Mouse (Mus musculus): ENCODE measurements at regions not wholly inside any gene's neighbourhood (a gene's known extent, or its start where the extent isn't known, plus 50 kb on each side); places are given as distances from the start of the nearest gene placed in this dataset.

GRCm38 (mm10) chr8:57111403-57111771 is 209.4 kb upstream of the Hand2 start:
- H3K4me3 ChIP-seq (ENCODE audit: insufficient read depth in 1 of 2, low read depth in 2 of 2, low read length in 2 of 2) = no peak overlapping the region
- no peak for DNase-seq (ENCODE audit: low read depth in 3 of 3, low spot score in 3 of 3)
- H3K4me2 ChIP-seq (ENCODE audit: low read depth) = no peak overlapping the region
- no peaks in the 10 kb centered on the region for H3K9me3 ChIP-seq (ENCODE audit: control insufficient read depth, low read length)
- H3K9ac ChIP-seq (replicated peaks) = no peak overlapping the region
- TF ChIP-seq CTCF (IDR thresholded peaks at IDR 0.05; ENCODE audit: low read depth) (no peak), EP300 (IDR thresholded peaks at IDR 0.05; ENCODE audit: low read depth) (no peak)
- 45% methylated on average over 2 of the region's 2 CpGs for WGBS (ENCODE audit: insufficient replicate concordance)
- H3K27me3 ChIP-seq (ENCODE audit: control insufficient read depth, insufficient read depth, low read length) = no peaks in the 10 kb centered on the region
- no peak overlapping the region for H3K27ac ChIP-seq
- H3K36me3 ChIP-seq (replicated peaks; ENCODE audit: control insufficient read depth, insufficient read depth, low read depth) = no peaks in the 10 kb centered on the region
- no peak for ATAC-seq (ENCODE audit: insufficient read depth)
- no peaks in the 10 kb centered on the region for H3K4me1 ChIP-seq (replicated peaks; ENCODE audit: control insufficient read depth in 2 of 2, insufficient read depth in 2 of 2, low read length in 1 of 2)

- Histone ChIP-seq H3K27me3 (ENCODE audit: control insufficient read depth, insufficient read depth, low read length) (no peaks in the 10 kb centered on the region), H3K9me3 (ENCODE audit: control insufficient read depth, low read length) (no peaks in the 10 kb centered on the region), H3K4me3 (ENCODE audit: insufficient read depth in 1 of 2, low read depth in 2 of 2, low read length in 2 of 2) (no peak overlapping the region), H3K36me3 (replicated peaks; ENCODE audit: control insufficient read depth, insufficient read depth, low read depth) (no peaks in the 10 kb centered on the region), H3K9ac (replicated peaks) (no peak overlapping the region), H3K27ac (no peak overlapping the region), H3K4me2 (ENCODE audit: low read depth) (no peak overlapping the region), H3K4me1 (replicated peaks; ENCODE audit: control insufficient read depth in 2 of 2, insufficient read depth in 2 of 2, low read length in 1 of 2) (no peaks in the 10 kb centered on the region)
- DNase-seq (ENCODE audit: low read depth in 3 of 3, low spot score in 3 of 3) (no peak), ATAC-seq (ENCODE audit: insufficient read depth) (no peak)
- TF ChIP-seq EP300 (IDR thresholded peaks at IDR 0.05; ENCODE audit: low read depth) = no peak
- TF ChIP-seq CTCF (IDR thresholded peaks at IDR 0.05; ENCODE audit: low read depth) = no peak
- WGBS (ENCODE audit: insufficient replicate concordance) = 57% methylated on average over 2 of the region's 2 CpGs
These were observed 206.9 kb upstream of the Hand2 start for GRCm38 (mm10) chr8:57113915-57114314.

DNA sequence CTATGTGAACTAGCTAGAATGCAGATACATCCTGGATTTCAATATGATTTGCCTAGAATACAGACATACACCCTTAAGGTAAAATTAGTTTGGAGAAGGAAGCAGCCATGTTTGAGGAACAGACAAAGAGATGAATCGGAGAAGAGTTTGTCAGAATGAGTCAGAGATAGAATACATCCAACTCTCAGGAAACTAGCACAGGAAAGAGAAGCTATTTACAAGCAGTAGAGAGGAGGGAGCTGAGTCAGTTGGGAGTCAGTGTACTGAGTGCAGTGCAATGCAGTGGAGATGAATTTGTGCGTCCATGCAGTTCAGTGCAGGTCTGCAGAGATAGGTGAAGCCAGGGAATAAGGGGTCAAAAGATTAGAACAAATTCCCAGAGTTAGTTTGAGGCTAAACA is 205.5 kb upstream of the Hand2 start:
- 59% methylated on average over 2 of the region's 2 CpGs for WGBS (ENCODE audit: insufficient replicate concordance)
- Histone ChIP-seq H3K4me1 (replicated peaks; ENCODE audit: control insufficient read depth in 2 of 2, insufficient read depth in 2 of 2, low read length in 1 of 2) (no peaks in the 10 kb centered on the region), H3K4me3 (ENCODE audit: insufficient read depth in 1 of 2, low read depth in 2 of 2, low read length in 2 of 2) (no peak overlapping the region), H3K27ac (no peak overlapping the region), H3K9ac (replicated peaks) (no peak overlapping the region), H3K9me3 (ENCODE audit: control insufficient read depth, low read length) (no peaks in the 10 kb centered on the region), H3K4me2 (ENCODE audit: low read depth) (no peak overlapping the region), H3K36me3 (replicated peaks; ENCODE audit: control insufficient read depth, insufficient read depth, low read depth) (no peaks in the 10 kb centered on the region), H3K27me3 (ENCODE audit: control insufficient read depth, insufficient read depth, low read length) (no peaks in the 10 kb centered on the region)
- no peak for TF ChIP-seq CTCF (IDR thresholded peaks at IDR 0.05; ENCODE audit: low read depth)
- no peak for TF ChIP-seq EP300 (IDR thresholded peaks at IDR 0.05; ENCODE audit: low read depth)
- no peak for ATAC-seq (ENCODE audit: insufficient read depth)
- DNase-seq (ENCODE audit: low read depth in 3 of 3, low spot score in 3 of 3) = no peak

- H3K9me3 ChIP-seq (ENCODE audit: control insufficient read depth, low read length) = no peaks in the 10 kb centered on the region
- no peak overlapping the region for H3K4me3 ChIP-seq (ENCODE audit: insufficient read depth in 1 of 2, low read depth in 2 of 2, low read length in 2 of 2)
- H3K4me1 ChIP-seq (replicated peaks; ENCODE audit: control insufficient read depth in 2 of 2, insufficient read depth in 2 of 2, low read length in 1 of 2) = no peaks in the 10 kb centered on the region
- 33% methylated on average over 2 of the region's 2 CpGs for WGBS (ENCODE audit: insufficient replicate concordance)
- DNase-seq (ENCODE audit: low read depth in 3 of 3, low spot score in 3 of 3) (no peak), ATAC-seq (ENCODE audit: insufficient read depth) (no peak)
- no peak overlapping the region for H3K9ac ChIP-seq (replicated peaks)
- no peak overlapping the region for H3K27ac ChIP-seq
- TF ChIP-seq CTCF (IDR thresholded peaks at IDR 0.05; ENCODE audit: low read depth) (no peak), EP300 (IDR thresholded peaks at IDR 0.05; ENCODE audit: low read depth) (no peak)
- no peaks in the 10 kb centered on the region for H3K27me3 ChIP-seq (ENCODE audit: control insufficient read depth, insufficient read depth, low read length)
- no peak overlapping the region for H3K4me2 ChIP-seq (ENCODE audit: low read depth)
- no peaks in the 10 kb centered on the region for H3K36me3 ChIP-seq (replicated peaks; ENCODE audit: control insufficient read depth, insufficient read depth, low read depth)
These were observed 186.7 kb upstream of the Hand2 start for GRCm38 (mm10) chr8:57134041-57134440.

GRCm38 (mm10) chr8:57134726-57135125 is 186.1 kb upstream of the Hand2 start:
- Histone ChIP-seq H3K9me3 (ENCODE audit: control insufficient read depth, low read length) (no peaks in the 10 kb centered on the region), H3K4me3 (ENCODE audit: insufficient read depth in 1 of 2, low read depth in 2 of 2, low read length in 2 of 2) (no peak overlapping the region), H3K9ac (replicated peaks) (no peak overlapping the region), H3K36me3 (replicated peaks; ENCODE audit: control insufficient read depth, insufficient read depth, low read depth) (no peaks in the 10 kb centered on the region), H3K4me2 (ENCODE audit: low read depth) (no peak overlapping the region), H3K27ac (no peak overlapping the region), H3K4me1 (replicated peaks; ENCODE audit: control insufficient read depth in 2 of 2, insufficient read depth in 2 of 2, low read length in 1 of 2) (no peaks in the 10 kb centered on the region), H3K27me3 (ENCODE audit: control insufficient read depth, insufficient read depth, low read length) (no peaks in the 10 kb centered on the region)
- no peak for DNase-seq (ENCODE audit: low read depth in 3 of 3, low spot score in 3 of 3)
- WGBS (ENCODE audit: insufficient replicate concordance) = 76% methylated on average over 5 of the region's 5 CpGs
- ATAC-seq (ENCODE audit: insufficient read depth) = no peak
- TF ChIP-seq EP300 (IDR thresholded peaks at IDR 0.05; ENCODE audit: low read depth) = no peak
- no peak for TF ChIP-seq CTCF (IDR thresholded peaks at IDR 0.05; ENCODE audit: low read depth)
